Mouse (Mus musculus) adipose tissue, adult 10 weeks (tissue): ENCODE measurements around the gene Gm20773. TPM values are rescaled to one million over a fixed set of nuclear protein-coding genes. Genes with fewer than 3 reads are reported as not detected.

ENCODE experiments used
- polyA plus RNA-seq: library from polyadenylated mRNA; stranded (reverse); fragments of 350-450 nt; fragmentation: Illumina TruSeq; extraction: RNeasy Lipid Tissue Mini Kit (QIAGEN cat#74804); gene quantifications from one replicate; pipeline ENCODE4 v1.2.3, GENCODE M21; 2014; ENCODE audit warnings: low read depth, low replicate concordance

Gene Gm20773
- 0.27 TPM for polyA plus RNA-seq

GRCm38 (mm10) chrY:13493726-13494125 is at the start of gene Gm20773:
TSS of gene Gm20773 (plus strand) at chrY:13494026.

GRCm38 (mm10) chrY:13465479-13465878 is 28.3 kb upstream of the Gm20773 start, which contains the start of gene Gm21866:
TSS of gene Gm21866 (minus strand) at chrY:13465579.

Other genes starting within 250 kb of the Gm20773 start
- not detected for gene Gm21440, start 241.6 kb upstream of the Gm20773 start, polyA plus RNA-seq
- not detected for gene Gm21454, start 241.6 kb upstream of the Gm20773 start, polyA plus RNA-seq
- not detected for gene Gm21725, start 145.0 kb upstream of the Gm20773 start, polyA plus RNA-seq
- gene Gm21866, start 28.4 kb upstream of the Gm20773 start, polyA plus RNA-seq, result not detected